Mouse (Mus musculus) left cerebral cortex, postnatal 10 days (tissue): ENCODE measurements around the gene Olfr1402. TPM values are rescaled to one million over a fixed set of nuclear protein-coding genes. Genes with fewer than 3 reads are reported as not detected.

ENCODE experiments used
- DNase-seq, 2 experiments: peaks; one replicate each; pipeline ENCODE4 v3.0.0; 2021 to 2022; ENCODE audit warnings: low spot score in 2 of 2, mixed read lengths in 1 of 2; ENCODE audit errors: extremely low spot score in 1 of 2
- intact Hi-C: fragments of 180-260 bp; cut with DNase I; formaldehyde crosslinking; loops from one replicate; pipeline ENCODE4 v1.15.1; 2025
- total RNA-seq, 2 experiments: library from RNA; stranded (reverse); gene quantifications; 2 replicates each; pipeline ENCODE4 v1.2.3; 2021

Olfr1402 gene
- total RNA-seq, result not detected

GRCm38 (mm10) chr3:97421920-97422319, at the start of gene Olfr1402:
Gene Olfr1402, minus strand, starts transcription at chr3:97422020.
- DNase-seq, result no peak
- intact Hi-C loops, result no loop called here

- DNase-seq, result no peak
- intact Hi-C loops, result no loop called here
These were observed 33.5 kb upstream of the Olfr1402 start for GRCm38 (mm10) chr3:97455286-97455685.

DNA sequence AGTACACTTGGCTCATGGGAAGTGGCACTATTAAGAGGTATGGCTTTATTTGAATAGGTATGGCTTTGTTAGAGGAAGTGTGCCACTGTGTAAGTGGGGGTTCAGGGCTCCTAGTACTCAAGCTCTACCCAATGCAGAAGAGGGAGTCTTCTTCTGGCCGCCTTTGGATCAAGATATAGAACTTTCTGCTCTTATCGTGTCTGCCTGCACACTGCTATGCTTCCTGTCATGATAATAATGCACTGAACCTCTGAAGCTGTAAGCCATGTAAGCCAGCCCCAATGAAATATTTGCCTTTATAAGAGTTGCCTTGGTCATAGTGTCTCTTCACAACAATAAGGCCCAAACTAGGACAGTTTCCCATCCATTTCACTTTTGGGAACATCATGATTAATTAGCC, 16.8 kb upstream of the Olfr1402 start:
- no peak for DNase-seq
- intact Hi-C loops, result no loop called here

GRCm38 (mm10) chr3:97394289-97394688, 27.5 kb downstream of the Olfr1402 start:
- peak in 1 of 2 experiments; percentile 36 for DNase-seq
- intact Hi-C loops, result loop anchor here (5.0 kb wide), 1 partner anchor 193 kb away; no protein-coding TSS in a partner anchor

- intact Hi-C loops, result loop anchor here (5.0 kb wide), 1 partner anchor 194 kb away; no protein-coding TSS in a partner anchor
- DNase-seq, result no peak
These were observed 28.7 kb downstream of the Olfr1402 start for GRCm38 (mm10) chr3:97393079-97393478.

DNA sequence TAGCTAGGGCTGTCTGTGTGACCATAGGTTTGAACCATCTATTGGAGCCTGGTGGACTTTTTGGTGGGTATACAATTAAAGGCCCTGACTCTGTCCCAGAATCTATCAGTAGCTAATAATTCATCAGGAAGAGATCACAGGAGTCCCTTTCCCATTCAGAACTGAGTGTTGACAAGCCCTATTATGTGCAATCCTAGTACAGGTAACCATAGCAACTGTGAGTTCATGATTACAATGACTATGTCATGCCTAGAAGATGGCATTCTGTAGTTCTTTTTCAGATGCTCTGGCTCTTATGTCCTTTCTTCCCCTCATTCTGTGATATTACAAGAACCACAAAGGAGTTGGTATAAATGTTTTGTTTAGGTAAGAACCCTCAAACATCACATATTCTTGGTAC, 51.4 kb downstream of the Olfr1402 start:
- no peak for DNase-seq
- intact Hi-C loops, result no loop called here

- no peak for DNase-seq
- intact Hi-C loops, result no loop called here
These were observed 58.3 kb downstream of the Olfr1402 start for GRCm38 (mm10) chr3:97363418-97364098.

GRCm38 (mm10) chr3:97358448-97358847, 63.4 kb downstream of the Olfr1402 start:
- intact Hi-C loops, result no loop called here
- DNase-seq, result no peak

Other genes with a start within 250 kb of the Olfr1402 start
- 10 to 100 TPM; 65.0 to 71.9 TPM for gene Bcl9, start 124.1 kb downstream of the Olfr1402 start, total RNA-seq
- 1 to 10 TPM; 8.9 to 9.1 TPM for gene Chd1l, start 188.2 kb upstream of the Olfr1402 start, total RNA-seq
- gene Fmo5, start 206.8 kb upstream of the Olfr1402 start, total RNA-seq, result 1 to 10 TPM; 1.4 to 1.6 TPM
- gene Prkab2, start 236.2 kb upstream of the Olfr1402 start, total RNA-seq, result 10 to 100 TPM; 32.9 to 34.8 TPM